Mouse (Mus musculus) cerebellum, adult 2 months (tissue): ENCODE measurements at regions not wholly inside any gene's neighbourhood (a gene's known extent, or its start where the extent isn't known, plus 50 kb on each side); places are given as distances from the start of the nearest gene placed in this dataset.

Source experiments
- CTCF ChIP-seq: fragments of 200-500 bp; IDR thresholded peaks from 2 replicates; pipeline ENCODE4 v1.5.1; 2011; ENCODE audit warnings: low read depth, mild to moderate bottlenecking, control low read depth, low read length, moderate library complexity, borderline replicate concordance; ENCODE audit not compliant: insufficient read depth
- POLR2A ChIP-seq: fragments of 200-500 bp; IDR thresholded peaks from 2 replicates; pipeline ENCODE4 v1.6.1; 2011; ENCODE audit warnings: low read length, control low read depth, borderline replicate concordance; ENCODE audit not compliant: insufficient read depth

DNA sequence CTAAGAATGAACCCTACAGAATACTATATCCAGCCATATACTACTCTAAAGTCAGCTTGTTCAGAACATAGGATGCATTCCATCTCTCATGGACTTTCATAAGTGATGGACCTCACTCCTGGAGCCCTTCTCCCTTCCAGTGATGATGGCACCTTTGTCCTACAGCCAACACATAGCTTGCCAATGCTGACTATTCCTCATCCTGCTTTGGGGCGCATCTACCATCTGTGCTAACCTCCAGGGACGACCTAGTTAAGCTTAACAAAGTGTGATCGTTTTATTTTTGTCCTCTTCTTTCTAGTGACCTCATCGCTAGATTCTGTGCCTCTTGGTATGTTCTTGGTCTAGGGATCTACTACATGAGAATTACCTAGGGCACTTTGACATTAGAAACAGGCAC lies 87.0 kb upstream of the Sphkap start:
- TF ChIP-seq CTCF, result no peak
- 0 out of 2 replicates have a peak, but pooled peaks have one; percentile 17 for TF ChIP-seq POLR2A
